Mouse (Mus musculus): ENCODE measurements around the gene Inpp5a. TPM values are rescaled to one million over a fixed set of nuclear protein-coding genes. Genes with fewer than 3 reads are reported as not detected.

Inpp5a gene
- polyA plus RNA-seq, 1 experiment: 37.8 TPM

DNA sequence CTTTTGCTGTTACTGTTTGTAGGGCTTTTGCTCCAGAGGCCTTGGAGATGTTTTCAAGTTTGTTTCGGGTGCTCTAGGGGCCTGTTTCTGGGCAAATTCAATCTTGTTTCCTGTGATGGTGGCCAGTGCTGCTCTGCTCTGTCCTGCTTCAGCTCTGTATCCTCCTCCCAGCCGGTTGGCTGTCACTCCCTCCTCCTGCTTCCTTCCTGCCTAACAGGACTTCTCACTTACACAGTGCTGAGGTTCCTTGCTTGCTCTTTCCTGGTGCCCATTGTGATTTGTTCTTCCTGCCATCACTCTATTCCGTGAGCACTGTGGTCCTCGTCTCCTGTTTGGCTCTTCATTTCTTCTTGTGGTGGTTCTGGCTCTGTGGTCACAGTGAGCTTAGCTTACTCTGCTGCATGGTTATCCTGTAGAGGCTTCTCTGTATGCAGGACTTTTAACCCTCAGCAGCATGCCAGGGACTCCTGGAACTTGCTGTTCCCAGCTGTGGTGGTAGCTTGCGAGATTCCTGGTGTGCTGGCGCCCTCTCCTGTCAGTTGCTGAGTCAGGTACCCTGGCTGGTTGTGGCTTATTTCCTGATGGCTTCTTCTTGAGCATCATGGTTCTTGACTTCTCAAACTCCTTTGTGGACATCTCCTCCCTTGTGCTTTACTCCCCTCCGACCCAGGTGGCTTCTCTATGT, 84.1 kb downstream of the Inpp5a start:
- TF ChIP-seq MYOD1 (IDR thresholded peaks at IDR 0.05; ENCODE audit: control insufficient read depth in 1 of 3, insufficient read length in 2 of 3, low read depth in 2 of 3): peak in 2 of 3 experiments; percentile 13 to 32
- peak in 1 of 3 experiments; percentile 30 for TF ChIP-seq MYOG (IDR thresholded peaks at IDR 0.05; ENCODE audit: control insufficient read depth in 1 of 3, insufficient read depth in 1 of 3, insufficient read length in 2 of 3, low read depth in 2 of 3)
- TF ChIP-seq SRF (IDR thresholded peaks at IDR 0.05; ENCODE audit: control insufficient read depth, insufficient read length, low read depth): no peak
- no peak for TF ChIP-seq TCF3 (IDR thresholded peaks at IDR 0.05; ENCODE audit: insufficient read length, low read depth)

DNA sequence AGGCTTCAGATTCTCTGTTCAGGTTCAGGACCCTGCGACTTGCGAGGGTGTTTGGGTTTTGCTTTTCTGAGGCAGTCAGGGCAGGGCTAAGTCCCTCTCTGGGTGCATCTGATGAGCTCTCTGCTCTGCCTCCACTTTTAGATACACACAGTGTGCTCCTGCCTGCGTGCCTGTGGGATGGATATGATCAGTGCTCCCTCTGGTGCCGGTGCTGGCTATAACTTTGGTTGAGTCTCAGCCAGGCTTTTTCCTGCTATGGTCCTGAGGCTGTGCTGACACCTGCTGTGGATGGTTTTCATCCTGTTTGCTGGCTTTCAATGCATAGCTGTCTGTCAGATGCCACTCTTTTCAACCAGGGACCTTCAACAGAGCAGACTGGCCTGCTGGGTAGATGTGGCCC, 87.0 kb downstream of the Inpp5a start:
- Histone ChIP-seq H3ac (ENCODE audit: control insufficient read depth, insufficient read length) (no peak overlapping the region), H3K4me3 (no peak overlapping the region), H3K4me2 (ENCODE audit: low read depth) (no peak overlapping the region), H3K36me3 (ENCODE audit: control insufficient read depth, insufficient read depth) (peaks cover 4% of the 10 kb centered on the region), H3K27me3 (ENCODE audit: control insufficient read depth, insufficient read depth, insufficient read length) (no peaks in the 10 kb centered on the region), H3K79me2 (ENCODE audit: control insufficient read depth, insufficient read depth) (peaks cover 10% of the 10 kb centered on the region)
- TF ChIP-seq MYOD1 (IDR thresholded peaks at IDR 0.05; ENCODE audit: control insufficient read depth in 1 of 3, insufficient read length in 2 of 3, low read depth in 2 of 3) (no peak), REST (IDR thresholded peaks at IDR 0.05; ENCODE audit: insufficient read depth, insufficient read length) (no peak), TCF12 (IDR thresholded peaks at IDR 0.05; ENCODE audit: insufficient read depth, poor library complexity, severe bottlenecking) (no peak), MYOG (IDR thresholded peaks at IDR 0.05; ENCODE audit: control insufficient read depth in 1 of 3, insufficient read depth in 1 of 3, insufficient read length in 2 of 3, low read depth in 2 of 3) (no peak), USF1 (IDR thresholded peaks at IDR 0.05; ENCODE audit: low read depth) (no peak), POLR2A (IDR thresholded peaks at IDR 0.05; ENCODE audit: insufficient read length, low read depth) (no peak), MAX (IDR thresholded peaks at IDR 0.05; ENCODE audit: low read depth) (no peak), SRF (IDR thresholded peaks at IDR 0.05; ENCODE audit: control insufficient read depth, insufficient read length, low read depth) (no peak), E2F4 (IDR thresholded peaks at IDR 0.05; ENCODE audit: insufficient read depth) (no peak), CEBPB (IDR thresholded peaks at IDR 0.05; ENCODE audit: insufficient read depth, poor library complexity, severe bottlenecking) (no peak), TCF3 (IDR thresholded peaks at IDR 0.05; ENCODE audit: insufficient read length, low read depth) (no peak), POLR2AphosphoS2 (IDR thresholded peaks at IDR 0.05; ENCODE audit: insufficient read length, low read depth) (no peak)

More for the DNA sequence above, 84.1 kb downstream of the Inpp5a start:
- H3K27me3 ChIP-seq (ENCODE audit: control insufficient read depth, insufficient read depth, insufficient read length): no peaks in the 10 kb centered on the region
- H3K4me2 ChIP-seq (ENCODE audit: low read depth): no peak overlapping the region
- H3K79me2 ChIP-seq (ENCODE audit: control insufficient read depth, insufficient read depth): peaks cover 21% of the 10 kb centered on the region
- no peaks in the 10 kb centered on the region for H3K36me3 ChIP-seq (ENCODE audit: control insufficient read depth, insufficient read depth)
- H3ac ChIP-seq (ENCODE audit: control insufficient read depth, insufficient read length): no peak overlapping the region
- H3K4me3 ChIP-seq: no peak overlapping the region

DNA sequence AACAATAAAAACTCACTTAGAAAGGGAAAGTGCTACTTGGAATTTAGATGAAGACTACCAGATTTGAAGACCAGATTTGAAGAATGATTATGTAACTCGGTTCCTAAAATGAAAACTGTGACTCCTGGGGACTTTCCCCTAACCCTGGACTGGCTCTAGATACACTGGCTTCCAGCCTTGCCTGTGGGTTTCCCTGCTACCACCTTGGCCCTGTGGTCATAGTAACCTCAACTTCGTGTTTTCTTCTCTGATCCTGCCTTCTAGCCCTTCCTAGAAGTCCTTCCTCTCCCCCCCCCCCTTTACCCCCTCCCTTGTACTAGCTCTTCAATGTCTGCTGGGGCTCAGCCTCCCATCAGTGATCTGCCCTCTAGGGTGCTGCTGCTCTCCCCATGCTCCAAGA, 87.8 kb downstream of the Inpp5a start:
- no peak overlapping the region for H3ac ChIP-seq (ENCODE audit: control insufficient read depth, insufficient read length)
- TF ChIP-seq POLR2A (IDR thresholded peaks at IDR 0.05; ENCODE audit: insufficient read length, low read depth) (no peak), MAX (IDR thresholded peaks at IDR 0.05; ENCODE audit: low read depth) (no peak), MYOD1 (IDR thresholded peaks at IDR 0.05; ENCODE audit: control insufficient read depth in 1 of 3, insufficient read length in 2 of 3, low read depth in 2 of 3) (no peak), TCF12 (IDR thresholded peaks at IDR 0.05; ENCODE audit: insufficient read depth, poor library complexity, severe bottlenecking) (no peak), MYOG (IDR thresholded peaks at IDR 0.05; ENCODE audit: control insufficient read depth in 1 of 3, insufficient read depth in 1 of 3, insufficient read length in 2 of 3, low read depth in 2 of 3) (no peak), E2F4 (IDR thresholded peaks at IDR 0.05; ENCODE audit: insufficient read depth) (no peak), USF1 (IDR thresholded peaks at IDR 0.05; ENCODE audit: low read depth) (no peak), TCF3 (IDR thresholded peaks at IDR 0.05; ENCODE audit: insufficient read length, low read depth) (no peak), REST (IDR thresholded peaks at IDR 0.05; ENCODE audit: insufficient read depth, insufficient read length) (no peak), CEBPB (IDR thresholded peaks at IDR 0.05; ENCODE audit: insufficient read depth, poor library complexity, severe bottlenecking) (no peak), SRF (IDR thresholded peaks at IDR 0.05; ENCODE audit: control insufficient read depth, insufficient read length, low read depth) (no peak), POLR2AphosphoS2 (IDR thresholded peaks at IDR 0.05; ENCODE audit: insufficient read length, low read depth) (no peak)
- no peak overlapping the region for H3K4me2 ChIP-seq (ENCODE audit: low read depth)
- peaks cover 4% of the 10 kb centered on the region for H3K36me3 ChIP-seq (ENCODE audit: control insufficient read depth, insufficient read depth)
- peaks cover 7% of the 10 kb centered on the region for H3K79me2 ChIP-seq (ENCODE audit: control insufficient read depth, insufficient read depth)
- H3K4me3 ChIP-seq: no peak overlapping the region
- no peaks in the 10 kb centered on the region for H3K27me3 ChIP-seq (ENCODE audit: control insufficient read depth, insufficient read depth, insufficient read length)

DNA sequence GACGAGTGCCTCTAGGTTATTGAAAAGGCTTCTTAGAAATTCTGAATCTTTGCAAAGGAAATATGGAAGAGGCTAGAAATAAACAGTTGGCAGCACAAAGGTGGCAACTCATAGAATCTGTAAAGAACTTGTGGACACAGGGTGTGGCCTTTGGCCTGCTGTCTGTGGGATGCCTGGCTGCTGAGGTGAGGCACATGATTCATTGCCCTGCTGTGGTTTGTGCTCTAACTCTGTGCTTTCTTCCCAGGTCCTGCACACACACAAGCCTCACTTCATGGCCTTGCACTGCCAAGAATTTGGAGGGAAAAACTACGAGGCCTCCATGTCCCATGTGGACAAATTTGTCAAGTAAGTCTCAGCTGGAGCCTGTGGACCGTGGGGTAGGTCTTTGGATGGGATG, 88.8 kb downstream of the Inpp5a start:
- Histone ChIP-seq H3K36me3 (ENCODE audit: control insufficient read depth, insufficient read depth) (peaks cover 9% of the 10 kb centered on the region), H3K4me2 (ENCODE audit: low read depth) (no peak overlapping the region), H3K27me3 (ENCODE audit: control insufficient read depth, insufficient read depth, insufficient read length) (no peaks in the 10 kb centered on the region), H3K79me2 (ENCODE audit: control insufficient read depth, insufficient read depth) (no peaks in the 10 kb centered on the region), H3K4me3 (no peak overlapping the region), H3ac (ENCODE audit: control insufficient read depth, insufficient read length) (no peak overlapping the region)
- no peak for TF ChIP-seq MAX (IDR thresholded peaks at IDR 0.05; ENCODE audit: low read depth)
- TF ChIP-seq CEBPB (IDR thresholded peaks at IDR 0.05; ENCODE audit: insufficient read depth, poor library complexity, severe bottlenecking): no peak
- peak in 1 of 3 experiments; percentile 15 for TF ChIP-seq MYOG (IDR thresholded peaks at IDR 0.05; ENCODE audit: control insufficient read depth in 1 of 3, insufficient read depth in 1 of 3, insufficient read length in 2 of 3, low read depth in 2 of 3)
- no peak for TF ChIP-seq SRF (IDR thresholded peaks at IDR 0.05; ENCODE audit: control insufficient read depth, insufficient read length, low read depth)

DNA sequence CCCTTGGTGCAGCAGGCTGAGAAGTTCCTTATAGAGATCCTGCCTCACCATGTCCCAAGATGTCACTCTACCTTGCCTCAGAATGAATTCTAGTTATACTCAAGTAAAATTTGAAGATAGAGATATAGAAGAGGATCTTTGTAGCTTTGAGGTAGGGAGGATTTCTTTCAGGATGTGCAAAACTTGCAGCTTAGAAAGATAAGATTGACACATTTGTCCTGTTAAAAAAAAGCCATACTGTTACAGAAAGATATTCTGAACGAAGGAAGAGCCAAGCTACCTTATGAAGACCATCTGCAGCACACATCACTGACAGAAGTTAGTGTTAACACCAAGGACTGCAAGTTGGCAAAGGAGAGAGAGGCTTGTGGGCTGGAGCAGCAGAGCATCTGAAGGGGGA, 90.2 kb downstream of the Inpp5a start:
- no peaks in the 10 kb centered on the region for H3K79me2 ChIP-seq (ENCODE audit: control insufficient read depth, insufficient read depth)
- H3ac ChIP-seq (ENCODE audit: control insufficient read depth, insufficient read length): no peak overlapping the region
- H3K27me3 ChIP-seq (ENCODE audit: control insufficient read depth, insufficient read depth, insufficient read length): no peaks in the 10 kb centered on the region
- H3K4me2 ChIP-seq (ENCODE audit: low read depth): no peak overlapping the region
- H3K4me3 ChIP-seq: no peak overlapping the region
- TF ChIP-seq POLR2AphosphoS2 (IDR thresholded peaks at IDR 0.05; ENCODE audit: insufficient read length, low read depth): no peak
- TF ChIP-seq REST (IDR thresholded peaks at IDR 0.05; ENCODE audit: insufficient read depth, insufficient read length): no peak
- no peak for TF ChIP-seq MYOG (IDR thresholded peaks at IDR 0.05; ENCODE audit: control insufficient read depth in 1 of 3, insufficient read depth in 1 of 3, insufficient read length in 2 of 3, low read depth in 2 of 3)
- TF ChIP-seq TCF3 (IDR thresholded peaks at IDR 0.05; ENCODE audit: insufficient read length, low read depth): no peak
- TF ChIP-seq E2F4 (IDR thresholded peaks at IDR 0.05; ENCODE audit: insufficient read depth): no peak
- no peak for TF ChIP-seq MYOD1 (IDR thresholded peaks at IDR 0.05; ENCODE audit: control insufficient read depth in 1 of 3, insufficient read length in 2 of 3, low read depth in 2 of 3)
- TF ChIP-seq MAX (IDR thresholded peaks at IDR 0.05; ENCODE audit: low read depth): no peak
- TF ChIP-seq USF1 (IDR thresholded peaks at IDR 0.05; ENCODE audit: low read depth): no peak
- no peak for TF ChIP-seq POLR2A (IDR thresholded peaks at IDR 0.05; ENCODE audit: insufficient read length, low read depth)
- H3K36me3 ChIP-seq (ENCODE audit: control insufficient read depth, insufficient read depth): peaks cover 9% of the 10 kb centered on the region

Data from myocyte (in vitro differentiated cells).